ENCODE assay signal across 32 mouse cellular contexts in the genomic region with DNA sequence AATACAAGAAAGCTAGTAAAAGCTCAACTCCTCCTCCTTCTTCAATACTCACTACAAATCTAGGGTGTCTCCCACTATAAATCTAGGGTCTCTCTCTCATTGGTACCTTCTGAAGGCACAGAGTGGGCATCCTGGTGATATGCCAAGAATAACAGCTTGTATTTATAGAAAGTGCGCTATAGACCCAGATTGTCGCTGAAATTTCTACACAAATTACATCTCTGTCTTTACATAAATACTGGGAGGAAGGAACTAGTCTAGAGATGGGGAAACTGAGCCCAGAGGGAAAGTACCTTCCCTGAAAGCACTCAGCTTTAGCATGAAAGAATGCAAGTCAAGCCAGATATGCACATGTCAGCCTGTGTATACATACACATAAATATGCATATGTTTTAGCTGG.
"Had no signal": no experiment of that assay in that cellular context is flagged by ENCODE, and none has a peak within 500 bp of the region (broad histone marks: within the 10 kb centered on the region; RNA-seq: fewer than 3 reads in every experiment).

No protein-coding gene starts in this region.

- H3K4me2 ChIP-seq: limb, embryonic 12.5 days; limb, embryonic 13.5 days; limb, embryonic 15.5 days; liver, embryonic 11.5 days; liver, embryonic 12.5 days; liver, embryonic 13.5 days; liver, embryonic 15.5 days; lung, embryonic 14.5 days; lung, embryonic 15.5 days; midbrain, embryonic 11.5 days; midbrain, embryonic 12.5 days; midbrain, embryonic 13.5 days; midbrain, embryonic 15.5 days; neural tube, embryonic 12.5 days had no signal

- ATAC-seq: liver, embryonic 12.5 days; liver, postnatal 0 days; lung, postnatal 0 days; midbrain, embryonic 13.5 days; midbrain, embryonic 15.5 days; midbrain, embryonic 16.5 days had no signal

- H3K4me1 ChIP-seq: limb, embryonic 15.5 days; midbrain, embryonic 15.5 days had no signal

- H3K9me3 ChIP-seq: limb, embryonic 10.5 days; limb, embryonic 12.5 days; limb, embryonic 13.5 days; limb, embryonic 15.5 days; liver, embryonic 12.5 days; liver, embryonic 13.5 days; liver, embryonic 15.5 days; lung, embryonic 15.5 days; megakaryocyte, embryonic 14.5 days; midbrain, embryonic 10.5 days; midbrain, embryonic 12.5 days; midbrain, embryonic 13.5 days; midbrain, embryonic 15.5 days; neural tube, embryonic 12.5 days had no signal

- H3K27me3 ChIP-seq: limb, embryonic 12.5 days; limb, embryonic 13.5 days; limb, embryonic 15.5 days; liver, embryonic 12.5 days; liver, embryonic 13.5 days; liver, embryonic 15.5 days; lung, embryonic 15.5 days; midbrain, embryonic 12.5 days; midbrain, embryonic 13.5 days; midbrain, embryonic 15.5 days; neural tube, embryonic 12.5 days had no signal

- DNase-seq: left cerebral cortex, postnatal 4 days; liver; liver, embryonic 13.5 days; liver, postnatal 0 days; lung, adult 18-20 months; lung, adult 2 months; lung, embryonic 14.5 days; lung, postnatal 10 days; lung, postnatal 14 days; lung, postnatal 36 days; lung, postnatal 4 days; midbrain, embryonic 14.5 days had no signal

- H3K4me3 ChIP-seq: limb, embryonic 10.5 days; limb, embryonic 12.5 days; limb, embryonic 13.5 days; limb, embryonic 15.5 days; liver, embryonic 12.5 days; liver, embryonic 13.5 days; liver, embryonic 15.5 days; lung, embryonic 15.5 days; megakaryocyte, embryonic 14.5 days; midbrain, embryonic 10.5 days; midbrain, embryonic 12.5 days; midbrain, embryonic 13.5 days; midbrain, embryonic 15.5 days; myocyte; neural tube, embryonic 12.5 days had no signal

- H3K27ac ChIP-seq: limb, embryonic 10.5 days; limb, embryonic 12.5 days; limb, embryonic 13.5 days; limb, embryonic 15.5 days; liver, embryonic 12.5 days; liver, embryonic 13.5 days; liver, embryonic 14.5 days; liver, embryonic 15.5 days; lung, embryonic 15.5 days; macrophage; midbrain, embryonic 10.5 days; midbrain, embryonic 12.5 days; midbrain, embryonic 13.5 days; midbrain, embryonic 15.5 days; neural tube, embryonic 12.5 days had no signal

- H3K36me3 ChIP-seq: limb, embryonic 10.5 days; limb, embryonic 12.5 days; limb, embryonic 13.5 days; limb, embryonic 15.5 days; liver, embryonic 12.5 days; liver, embryonic 13.5 days; liver, embryonic 15.5 days; lung, embryonic 15.5 days; midbrain, embryonic 10.5 days; midbrain, embryonic 12.5 days; midbrain, embryonic 13.5 days; midbrain, embryonic 15.5 days; neural tube, embryonic 12.5 days had no signal

- H3K9ac ChIP-seq: limb, embryonic 12.5 days; limb, embryonic 13.5 days; limb, embryonic 15.5 days; liver, embryonic 12.5 days; liver, embryonic 13.5 days; liver, embryonic 14.5 days; liver, embryonic 15.5 days; liver, postnatal 0 days; lung, embryonic 14.5 days; lung, embryonic 15.5 days; midbrain, embryonic 12.5 days; midbrain, embryonic 13.5 days; midbrain, embryonic 15.5 days; neural tube, embryonic 12.5 days had no signal
